Mouse (Mus musculus) spleen, adult 12 weeks (tissue): ENCODE data around the gene Atad5.
A peak's percentile ranks its signal among the peaks of the same experiment; 100 is the strongest.
"Not testable (repeated sequence)": the region's sequence is repeated elsewhere in the genome, so short reads cannot be mapped to it uniquely, and the experiment has no call there.

Experiments
- DNase-seq: peaks from one replicate; pipeline ENCODE4 v3.0.0; 2022; ENCODE audit warnings: low spot score

Gene Atad5

GRCm38 (mm10) chr11:80088917-80089816, at the start of gene Atad5:
Gene Atad5 (plus strand): TSS chr11:80089400.
- peak; percentile 85 for DNase-seq

DNA sequence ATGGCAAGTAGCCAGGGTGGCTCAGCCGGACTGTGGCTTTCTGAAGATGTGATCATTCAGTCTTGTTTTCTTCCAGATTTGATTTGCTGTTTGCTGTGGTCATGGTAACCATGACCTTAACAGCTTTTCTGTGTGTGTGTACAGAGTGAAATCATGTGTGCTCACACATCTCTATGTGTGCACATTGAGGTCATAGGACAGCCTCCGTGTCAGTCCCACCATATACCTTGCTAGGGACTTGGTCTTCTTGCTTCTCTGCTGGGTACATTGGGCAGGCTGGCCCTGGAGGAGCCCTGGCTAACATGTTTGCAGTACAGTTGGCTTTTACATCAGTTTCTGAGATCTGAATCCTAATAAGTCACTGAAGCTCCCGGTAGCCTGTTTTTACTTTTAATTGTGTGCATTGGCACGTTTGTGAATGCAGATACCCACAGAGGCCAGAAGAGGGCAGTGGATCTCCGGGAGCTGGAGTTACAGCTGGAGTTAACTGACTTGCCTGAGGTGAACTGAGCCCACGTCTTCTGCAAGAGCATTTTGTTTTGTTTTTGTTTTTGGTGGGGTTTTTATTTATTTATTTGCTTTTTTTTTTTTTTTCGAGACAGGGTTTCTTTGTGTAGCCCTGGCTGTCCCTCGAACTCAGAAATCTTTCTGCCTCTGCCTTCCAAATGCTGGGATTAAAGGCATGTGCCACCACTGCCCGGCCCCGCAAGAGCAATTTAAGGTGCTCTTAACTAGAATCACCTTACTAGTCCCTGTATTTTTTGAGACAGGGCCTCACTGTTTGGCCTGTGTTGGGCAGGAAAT, 46.4 kb upstream of the Atad5 start:
- DNase-seq: peak; percentile 33

DNA sequence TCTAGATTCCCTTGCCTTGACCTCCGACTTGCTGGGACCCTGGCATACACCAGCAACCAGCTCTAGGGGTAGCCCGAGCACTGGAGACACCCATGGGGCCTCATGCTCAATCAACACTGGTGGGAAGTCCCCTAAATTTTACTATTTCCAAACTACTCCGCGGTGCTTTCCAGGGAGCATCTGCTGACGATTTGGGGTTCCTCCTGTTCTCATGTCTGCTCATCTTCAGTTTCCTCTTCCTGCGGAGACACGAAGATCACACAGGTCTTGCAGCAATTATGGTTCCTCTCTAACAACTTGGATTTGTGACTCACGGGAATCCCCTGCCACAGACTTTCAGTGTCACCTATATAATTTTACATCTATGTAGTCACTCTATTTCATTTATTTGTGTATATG, 45.8 kb upstream of the Atad5 start:
- DNase-seq: no peak

DNA sequence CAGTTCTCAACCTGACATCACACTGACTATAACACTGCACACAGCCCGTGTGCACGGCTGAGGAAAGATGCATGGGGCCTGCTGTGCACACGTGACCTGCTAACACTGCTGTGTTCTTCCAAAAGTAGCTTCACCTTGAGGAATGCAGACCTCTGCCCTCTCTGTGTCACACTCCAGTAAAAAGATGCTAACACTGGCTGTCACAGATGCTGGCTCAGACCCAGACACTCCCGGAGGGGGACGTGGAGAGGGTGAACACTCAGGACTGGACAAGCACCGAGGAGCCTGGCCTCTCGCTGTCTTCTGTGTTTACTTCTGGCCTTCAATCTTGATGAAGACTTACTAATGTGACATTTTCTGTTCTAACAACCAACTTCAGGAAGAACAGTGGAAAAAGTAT, 42.3 kb upstream of the Atad5 start:
- no peak for DNase-seq

- DNase-seq: no peak
These were observed 39.1 kb upstream of the Atad5 start for GRCm38 (mm10) chr11:80050088-80050487.

DNA sequence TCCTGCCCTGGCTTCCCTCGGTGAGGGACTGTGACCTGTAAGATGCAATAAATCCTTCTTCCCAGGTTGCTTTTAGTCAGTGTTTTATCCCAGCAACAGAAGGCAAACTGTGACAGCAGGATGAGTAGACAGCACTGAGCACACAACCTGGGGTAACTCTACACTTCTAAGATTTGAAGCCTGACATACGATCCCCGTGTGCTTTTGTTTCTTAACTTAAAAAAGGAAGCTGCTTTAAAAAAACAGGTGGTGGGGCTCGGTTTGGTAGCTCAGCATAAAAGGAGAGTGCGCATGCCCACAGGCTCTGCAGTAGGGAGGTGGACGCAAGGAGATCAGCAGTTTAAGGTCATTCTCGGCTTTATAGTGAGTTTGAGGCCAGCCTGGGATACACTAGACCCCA, 36.7 kb upstream of the Atad5 start:
- no peak for DNase-seq

DNA sequence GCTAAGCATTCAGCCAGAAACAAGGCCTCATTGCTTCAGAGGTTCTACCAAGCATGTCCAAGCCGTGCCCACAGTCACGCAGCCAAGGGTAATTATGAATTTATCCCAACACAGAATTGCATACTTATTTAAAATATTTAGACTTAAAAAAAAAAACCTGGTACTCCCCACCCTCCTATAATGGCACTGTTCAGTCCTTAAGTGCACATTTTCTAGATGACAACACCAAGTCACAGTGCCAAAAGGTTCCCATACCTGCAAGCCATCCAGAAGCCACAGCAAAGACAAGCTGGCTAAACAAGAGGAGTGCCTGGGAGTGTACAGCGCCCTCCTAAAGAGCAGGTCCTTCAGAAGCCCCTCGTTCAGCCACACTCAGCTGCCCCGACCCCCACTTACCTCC, 36.0 kb upstream of the Atad5 start:
- no peak for DNase-seq

- no peak for DNase-seq
These were observed 34.5 kb upstream of the Atad5 start for GRCm38 (mm10) chr11:80054659-80055058.

- no peak for DNase-seq
These were observed 33.1 kb upstream of the Atad5 start for GRCm38 (mm10) chr11:80056141-80056540.

DNA sequence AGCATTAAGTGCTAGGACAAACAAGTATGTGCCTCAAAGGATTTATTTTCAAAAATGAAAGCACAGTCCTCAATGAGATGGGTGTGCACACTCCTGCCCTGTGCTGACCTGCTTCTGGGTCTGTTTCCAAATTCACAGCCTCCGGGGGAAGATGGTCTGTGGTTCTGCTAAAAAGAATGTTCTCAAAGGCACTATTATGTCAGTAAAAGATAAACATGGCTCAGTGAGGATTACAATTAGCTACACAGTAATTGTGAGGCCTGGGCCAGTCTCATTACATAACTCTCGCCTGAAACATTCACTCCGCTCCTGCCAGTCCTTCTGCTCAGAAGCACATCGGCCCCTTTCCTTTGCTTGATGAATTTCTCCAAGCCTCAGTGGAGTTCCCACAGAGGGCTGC, 27.0 kb upstream of the Atad5 start:
- no peak for DNase-seq

- DNase-seq: not testable (repeated sequence)
These were observed 22.8 kb upstream of the Atad5 start for GRCm38 (mm10) chr11:80066373-80066772.

GRCm38 (mm10) chr11:80067558-80067957, 21.6 kb upstream of the Atad5 start:
- DNase-seq: no peak

- DNase-seq: no peak
These were observed 19.4 kb upstream of the Atad5 start for GRCm38 (mm10) chr11:80069815-80070214.

DNA sequence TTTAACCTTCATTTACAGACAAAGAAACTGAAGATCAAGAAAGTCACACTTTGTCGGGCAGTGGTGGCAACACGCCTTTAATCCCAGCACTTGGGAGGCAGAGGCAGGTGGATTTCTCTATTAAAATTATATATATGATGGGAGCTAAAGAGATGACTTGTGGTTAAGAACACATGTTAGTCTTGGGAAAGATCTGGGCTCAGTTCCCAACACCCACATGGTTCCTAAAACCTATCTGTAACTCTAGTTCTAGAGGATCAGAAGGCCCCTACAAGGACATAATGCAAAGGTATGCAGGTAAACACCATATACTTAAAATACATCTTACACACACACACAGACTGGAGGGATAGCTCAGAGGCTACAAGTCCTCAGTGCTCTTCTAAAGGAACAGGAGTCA, 18.2 kb upstream of the Atad5 start:
- no peak for DNase-seq

- DNase-seq: no peak
These were observed 16.8 kb upstream of the Atad5 start for GRCm38 (mm10) chr11:80072365-80072764.

- DNase-seq: no peak
These were observed 13.5 kb upstream of the Atad5 start for GRCm38 (mm10) chr11:80075608-80076277.

GRCm38 (mm10) chr11:80077784-80078545, 11.2 kb upstream of the Atad5 start:
- DNase-seq: no peak

GRCm38 (mm10) chr11:80078831-80079230, 10.4 kb upstream of the Atad5 start:
- no peak for DNase-seq

GRCm38 (mm10) chr11:80079751-80080150, 9.4 kb upstream of the Atad5 start:
- DNase-seq: no peak

- DNase-seq: no peak
These were observed 8.8 kb upstream of the Atad5 start for GRCm38 (mm10) chr11:80080381-80080825.

DNA sequence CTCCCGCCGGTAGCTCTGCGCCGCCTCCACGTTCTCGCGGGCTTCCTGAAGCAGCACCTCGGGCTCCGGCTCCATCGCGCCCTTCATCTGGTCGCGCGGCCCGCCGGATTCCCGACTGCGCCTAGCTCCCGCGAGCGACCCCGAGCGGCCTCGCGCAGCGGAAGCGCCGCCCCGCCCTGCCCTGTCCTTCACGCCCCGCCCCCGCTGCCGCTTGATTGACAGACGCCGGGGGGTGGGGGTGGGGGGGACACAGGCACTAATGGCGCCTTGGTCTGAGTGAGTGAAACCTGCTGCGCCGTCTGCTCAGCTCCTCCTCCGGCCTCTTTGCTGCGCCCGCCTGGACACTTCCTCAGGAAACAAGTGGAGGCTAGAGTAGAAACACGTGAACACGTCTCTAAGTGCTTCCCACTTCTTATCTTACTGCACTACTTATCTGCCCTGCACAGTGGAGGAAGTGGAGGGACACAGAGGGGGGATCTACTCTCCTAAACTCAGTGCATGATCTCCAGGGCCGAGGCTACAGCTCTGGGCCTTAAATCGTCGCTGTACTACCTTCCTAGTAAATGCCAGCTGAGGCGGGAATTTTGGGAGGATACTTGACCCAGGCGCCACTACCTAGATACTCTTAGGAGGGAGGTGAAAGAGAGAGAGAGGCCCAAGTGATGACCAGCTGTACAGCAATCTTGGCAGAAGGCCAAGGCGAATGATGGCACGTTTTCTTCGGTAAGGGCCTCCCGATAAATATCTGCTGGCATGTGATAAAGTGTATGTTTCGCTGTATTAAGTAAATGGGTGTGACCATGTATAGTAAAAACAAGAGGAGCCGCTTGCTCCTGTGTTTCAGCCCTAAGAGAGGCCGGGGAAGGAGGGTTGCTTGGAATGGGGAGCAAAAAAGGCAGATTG, 8.1 kb upstream of the Atad5 start, which contains the start of gene Crlf3:
Gene Crlf3, minus strand, starts transcription at position 166 of the 903 bp plus-strand sequence.
- peak; percentile 86 for DNase-seq
